Mouse (Mus musculus) stomach, embryonic 14.5 days (tissue): ENCODE results near the gene Vti1a. TPM values are rescaled to one million over a fixed set of nuclear protein-coding genes. Genes with fewer than 3 reads are reported as not detected.

Experiments used
- ATAC-seq: fragments of 200-750 bp; cut with Nextera tagmentation; 2 replicates; pipeline ENCODE4 v1.8.0; 2017; ENCODE audit warnings: low read depth, moderate TSS enrichment; ENCODE audit not compliant: insufficient number of reproducible peaks, insufficient read depth, low FRiP score
- H3K27ac ChIP-seq: fragments of 300-500 bp; sonication (generic); 2 replicates; pipeline ENCODE4 v1.5.1; 2014; ENCODE audit warnings: mild to moderate bottlenecking, low read length, moderate library complexity, mixed read lengths
- H3K27me3 ChIP-seq: fragments of 300-500 bp; sonication (generic); 2 replicates; pipeline ENCODE4 v1.6.1; 2014; ENCODE audit warnings: low read length, control low read depth, mixed read lengths; ENCODE audit not compliant: control insufficient read depth, insufficient read depth
- H3K36me3 ChIP-seq: fragments of 300-500 bp; sonication (generic); 2 replicates; pipeline ENCODE4 v1.6.1; 2014; ENCODE audit warnings: mild to moderate bottlenecking, control low read depth, low read length, moderate library complexity, mixed read lengths; ENCODE audit not compliant: control insufficient read depth, insufficient read depth
- H3K4me1 ChIP-seq: fragments of 300-500 bp; sonication (generic); 2 replicates; pipeline ENCODE4 v1.6.1; 2014; ENCODE audit warnings: low read length, control low read depth, mixed read lengths; ENCODE audit not compliant: control insufficient read depth, insufficient read depth
- H3K4me2 ChIP-seq: fragments of 300-500 bp; sonication (generic); replicated peaks from 2 replicates; pipeline ENCODE4 v1.6.1; 2014; ENCODE audit warnings: low read depth, low read length, control low read depth
- H3K4me3 ChIP-seq: fragments of 300-500 bp; sonication (generic); 2 replicates; pipeline ENCODE4 v1.5.1; 2014; ENCODE audit warnings: low read depth, low read length, control low read depth
- H3K9ac ChIP-seq: fragments of 300-500 bp; sonication (generic); replicated peaks from 2 replicates; pipeline ENCODE4 v1.6.1; 2014; ENCODE audit warnings: low read depth, mild to moderate bottlenecking, control low read depth, low read length, moderate library complexity, mixed read lengths
- H3K9me3 ChIP-seq: fragments of 300-500 bp; sonication (generic); 2 replicates; pipeline ENCODE4 v1.6.1; 2016; ENCODE audit warnings: low read depth, low read length, control low read depth; ENCODE audit not compliant: control insufficient read depth
- WGBS: fragments of 180-500 bp; shearing (Covaris S2); extraction: QIAGEN DNeasy Blood & Tissue Kit; methylation state at CpG from one replicate; pipeline ENCODE4 v1.1.7; 2014; 5-methylcytosine and 5-hydroxymethylcytosine counted together
- polyA plus RNA-seq: library from polyadenylated mRNA; unstranded; fragments of >200 nt; fragmentation: Nextera tagmentation; extraction: Ambion mirVana; gene quantifications from 2 replicates; pipeline ENCODE4 v1.2.1, GENCODE M21; 2014

Gene Vti1a
- polyA plus RNA-seq, 1 experiment from 2014 or later, result 27.2 TPM

- H3K9me3 ChIP-seq, result no peaks in the 10 kb centered on the region
- no peak overlapping the region for H3K4me3 ChIP-seq
- no peaks in the 10 kb centered on the region for H3K27me3 ChIP-seq
- H3K36me3 ChIP-seq, result no peaks in the 10 kb centered on the region
- H3K4me1 ChIP-seq, result peaks cover 11% of the 10 kb centered on the region; the same call in 1 of the 2 replicates
- 79% methylated on average over 13 of the region's 13 CpGs for WGBS
- H3K27ac ChIP-seq, result no peak overlapping the region
- no peak for ATAC-seq
- H3K9ac ChIP-seq, result no peak overlapping the region
- H3K4me2 ChIP-seq, result no peak overlapping the region
Measured at GRCm38 (mm10) chr19:55546009-55546528, 230.0 kb downstream of the Vti1a start.

- 83% methylated on average over 10 of the region's 10 CpGs for WGBS
- H3K4me3 ChIP-seq, result no peak overlapping the region
- H3K9me3 ChIP-seq, result no peaks in the 10 kb centered on the region
- ATAC-seq, result no peak
- no peaks in the 10 kb centered on the region for H3K4me1 ChIP-seq
- no peak overlapping the region for H3K9ac ChIP-seq
- H3K27ac ChIP-seq, result no peak overlapping the region
- H3K36me3 ChIP-seq, result no peaks in the 10 kb centered on the region
- H3K4me2 ChIP-seq, result no peak overlapping the region
- no peaks in the 10 kb centered on the region for H3K27me3 ChIP-seq
Measured at GRCm38 (mm10) chr19:55548206-55548605, 232.1 kb downstream of the Vti1a start.

DNA sequence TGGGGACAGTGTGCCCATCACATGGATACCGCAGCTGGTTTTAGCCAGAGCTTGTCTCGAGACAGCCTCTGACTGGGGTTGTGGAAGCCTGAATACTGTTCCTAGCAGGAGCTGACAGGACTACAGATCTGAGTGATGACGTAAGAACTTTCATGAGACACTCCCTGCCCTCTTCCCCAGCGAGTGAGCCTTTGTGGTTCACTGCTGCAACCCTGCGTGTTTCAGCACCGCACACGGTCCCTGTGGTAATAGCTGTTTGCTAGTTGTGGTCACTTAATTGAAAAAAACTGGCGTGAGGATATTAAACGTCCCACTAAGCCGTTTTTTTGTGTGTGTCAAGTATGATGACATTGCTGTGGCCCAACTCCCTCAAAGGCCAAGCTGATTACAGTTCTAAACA is 232.6 kb downstream of the Vti1a start:
- no peak for ATAC-seq
- Histone ChIP-seq H3K27me3 (no peaks in the 10 kb centered on the region), H3K27ac (no peak overlapping the region), H3K9me3 (no peaks in the 10 kb centered on the region), H3K4me2 (no peak overlapping the region), H3K9ac (no peak overlapping the region), H3K36me3 (no peaks in the 10 kb centered on the region), H3K4me1 (no peaks in the 10 kb centered on the region), H3K4me3 (no peak overlapping the region)
- WGBS, result 64% methylated on average over 10 of the region's 10 CpGs

- H3K27ac ChIP-seq, result no peak overlapping the region
- H3K4me1 ChIP-seq, result no peaks in the 10 kb centered on the region
- ATAC-seq, result no peak
- H3K27me3 ChIP-seq, result no peaks in the 10 kb centered on the region
- no peaks in the 10 kb centered on the region for H3K36me3 ChIP-seq
- no peaks in the 10 kb centered on the region for H3K9me3 ChIP-seq
- H3K9ac ChIP-seq, result no peak overlapping the region
- WGBS, result 84% methylated on average over 6 of the region's 6 CpGs
- H3K4me3 ChIP-seq, result no peak overlapping the region
- no peak overlapping the region for H3K4me2 ChIP-seq
Measured at GRCm38 (mm10) chr19:55550176-55550575, 234.1 kb downstream of the Vti1a start.

GRCm38 (mm10) chr19:55552339-55552738 is 236.2 kb downstream of the Vti1a start:
- no peak for ATAC-seq

DNA sequence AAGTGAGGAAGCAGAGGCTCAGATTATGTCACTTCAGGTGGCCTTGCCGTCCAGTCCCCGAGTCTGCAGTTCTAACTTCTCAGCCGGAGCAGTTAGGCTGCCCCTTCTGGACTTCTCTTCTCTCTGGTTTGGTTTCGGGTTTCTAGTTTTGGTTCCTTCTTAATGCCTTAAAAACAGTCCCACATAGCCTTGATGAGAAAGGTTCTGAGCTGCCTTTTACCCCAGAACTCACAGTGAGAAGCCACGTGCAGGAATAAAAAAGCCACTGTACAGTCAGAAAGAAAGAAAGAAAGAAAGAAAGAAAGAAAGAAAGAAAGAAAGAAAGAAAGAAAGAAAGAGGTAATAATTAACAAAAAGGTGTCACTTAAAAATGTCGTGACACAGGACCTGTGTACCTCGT is 236.8 kb downstream of the Vti1a start:
- H3K4me2 ChIP-seq, result no peak overlapping the region
- no peak overlapping the region for H3K9ac ChIP-seq
- 62% methylated on average over 7 of the region's 7 CpGs for WGBS
- ATAC-seq, result no peak
- H3K36me3 ChIP-seq, result no peaks in the 10 kb centered on the region
- no peaks in the 10 kb centered on the region for H3K4me1 ChIP-seq
- no peaks in the 10 kb centered on the region for H3K27me3 ChIP-seq
- no peaks in the 10 kb centered on the region for H3K9me3 ChIP-seq
- no peak overlapping the region for H3K4me3 ChIP-seq
- H3K27ac ChIP-seq, result peak overlapping the region; percentile 48; the same call in 1 of the 2 replicates

More at GRCm38 (mm10) chr19:55552339-55552738, 236.2 kb downstream of the Vti1a start:
- Histone ChIP-seq H3K4me3 (no peak overlapping the region), H3K36me3 (no peaks in the 10 kb centered on the region), H3K4me2 (no peak overlapping the region), H3K9ac (no peak overlapping the region), H3K4me1 (no peaks in the 10 kb centered on the region), H3K27ac (peak overlapping the region; percentile 48; the same call in 1 of the 2 replicates), H3K9me3 (no peaks in the 10 kb centered on the region), H3K27me3 (no peaks in the 10 kb centered on the region)
- 62% methylated on average over 7 of the region's 7 CpGs for WGBS

- 58% methylated on average over 5 of the region's 5 CpGs for whole genome bisulfite sequencing
- Histone ChIP-seq H3K36me3 (no peaks in the 10 kb centered on the region), H3K27ac (no peak overlapping the region), H3K4me3 (no peak overlapping the region), H3K27me3 (no peaks in the 10 kb centered on the region), H3K4me2 (no peak overlapping the region), H3K4me1 (no peaks in the 10 kb centered on the region), H3K9me3 (no peaks in the 10 kb centered on the region), H3K9ac (no peak overlapping the region)
- no peak for ATAC-seq
Measured at GRCm38 (mm10) chr19:55554295-55554694, 238.2 kb downstream of the Vti1a start.

GRCm38 (mm10) chr19:55554703-55555102 is 238.6 kb downstream of the Vti1a start:
- H3K9ac ChIP-seq, result no peak overlapping the region
- no peak for ATAC-seq
- H3K4me2 ChIP-seq, result no peak overlapping the region
- no peak overlapping the region for H3K27ac ChIP-seq
- H3K4me3 ChIP-seq, result no peak overlapping the region
- 72% methylated on average over 9 of the region's 9 CpGs for WGBS
- H3K9me3 ChIP-seq, result no peaks in the 10 kb centered on the region
- H3K4me1 ChIP-seq, result no peaks in the 10 kb centered on the region
- no peaks in the 10 kb centered on the region; the same call in 1 of the 2 replicates for H3K36me3 ChIP-seq
- H3K27me3 ChIP-seq, result no peaks in the 10 kb centered on the region
